Mouse (Mus musculus): Measurements from ENCODE around the gene Sh3bgrl. TPM values are rescaled to one million over a fixed set of nuclear protein-coding genes. Genes with fewer than 3 reads are reported as not detected.

Sh3bgrl gene
- polyA plus RNA-seq, 1 experiment from 2014 or later: 213 TPM

DNA sequence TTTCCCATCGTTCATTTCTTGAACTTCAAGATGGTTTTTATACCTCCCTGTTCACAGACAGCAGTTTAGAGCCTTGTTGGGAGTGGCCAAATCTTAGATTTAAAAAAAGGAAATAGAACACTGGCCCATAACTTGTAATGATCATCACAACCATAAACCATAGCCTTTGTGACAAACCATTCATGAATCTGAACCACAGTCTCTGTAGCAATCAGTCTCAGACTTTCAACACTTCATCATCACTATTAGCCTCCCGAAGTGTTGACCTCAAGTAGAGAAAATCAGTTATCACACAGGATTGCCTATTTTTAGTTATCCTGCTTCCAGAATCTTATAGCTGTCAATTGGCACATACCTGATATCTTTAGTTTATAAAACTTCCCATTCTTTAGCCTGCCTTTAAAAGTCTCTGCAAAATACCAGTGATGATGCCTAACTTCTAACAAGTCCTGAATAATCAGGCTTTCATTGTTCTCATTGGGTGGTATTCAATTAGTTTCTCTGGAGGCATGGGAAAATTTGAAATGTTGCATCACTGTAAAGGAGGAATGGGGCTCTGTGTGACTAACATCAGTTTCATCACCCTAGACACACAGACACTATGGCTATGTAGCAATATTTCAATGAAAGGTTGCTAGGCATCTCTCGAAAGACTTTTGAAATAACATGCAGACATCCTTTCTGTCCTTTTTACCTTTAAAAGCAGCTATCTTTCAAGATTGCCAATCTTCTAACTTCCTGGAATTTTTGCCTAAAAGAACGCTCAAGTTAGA is 89.7 kb downstream of the Sh3bgrl start:
- DNase-seq (no peak), ATAC-seq (ENCODE audit: insufficient read depth) (no peak)
- TF ChIP-seq CTCF (IDR thresholded peaks at IDR 0.05; ENCODE audit: low read depth): no peak
- Histone ChIP-seq H3K27me3 (ENCODE audit: insufficient read depth, low read length) (no peaks in the 10 kb centered on the region), H3K36me3 (ENCODE audit: insufficient read depth) (no peaks in the 10 kb centered on the region), H3K9me3 (ENCODE audit: low read depth, low read length) (no peaks in the 10 kb centered on the region), H3K4me1 (ENCODE audit: insufficient read depth) (no peaks in the 10 kb centered on the region), H3K27ac (ENCODE audit: low read depth) (no peak overlapping the region), H3K4me2 (no peak overlapping the region), H3K9ac (no peak overlapping the region), H3K4me3 (ENCODE audit: low read depth, low read length) (no peak overlapping the region)
- WGBS: 75% methylated on average over 4 of the region's 4 CpGs

DNA sequence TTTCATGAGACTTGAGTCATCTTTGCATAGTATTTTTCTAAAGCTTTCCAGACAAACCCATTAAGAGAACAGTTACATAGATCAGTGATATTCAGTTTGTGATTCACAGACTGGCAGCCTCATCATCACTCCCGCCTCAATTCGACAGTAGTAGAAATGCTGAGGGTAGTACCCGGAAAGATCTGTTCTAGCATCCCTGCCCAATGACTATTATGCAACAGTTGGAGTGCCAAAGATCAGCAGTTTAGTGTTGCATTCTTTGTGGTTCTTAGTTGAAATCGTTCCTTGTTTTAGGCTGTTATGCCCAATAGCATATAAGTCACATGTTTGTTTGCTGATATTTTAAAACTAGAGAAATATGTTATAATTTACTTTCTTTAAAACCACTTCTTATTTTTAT is 94.4 kb downstream of the Sh3bgrl start:
- no peaks in the 10 kb centered on the region for H3K4me1 ChIP-seq (ENCODE audit: insufficient read depth)
- no peak for TF ChIP-seq CTCF (IDR thresholded peaks at IDR 0.05; ENCODE audit: low read depth)
- no peak overlapping the region for H3K4me2 ChIP-seq
- ATAC-seq (ENCODE audit: insufficient read depth): no peak
- no peak overlapping the region for H3K4me3 ChIP-seq (ENCODE audit: low read depth, low read length)
- 84% methylated on average over 4 of the region's 4 CpGs for WGBS
- no peaks in the 10 kb centered on the region for H3K36me3 ChIP-seq (ENCODE audit: insufficient read depth)
- no peak for DNase-seq
- H3K27ac ChIP-seq (ENCODE audit: low read depth): no peak overlapping the region
- no peaks in the 10 kb centered on the region for H3K27me3 ChIP-seq (ENCODE audit: insufficient read depth, low read length)
- H3K9ac ChIP-seq: no peak overlapping the region
- H3K9me3 ChIP-seq (ENCODE audit: low read depth, low read length): no peaks in the 10 kb centered on the region

GRCm38 (mm10) chrX:109190969-109191368 is 95.8 kb downstream of the Sh3bgrl start:
- DNase-seq (peak; percentile 14), ATAC-seq (ENCODE audit: insufficient read depth) (peak; percentile 62; the same call in 1 of the 2 replicates)
- H3K9me3 ChIP-seq (ENCODE audit: low read depth, low read length): no peaks in the 10 kb centered on the region
- H3K36me3 ChIP-seq (ENCODE audit: insufficient read depth): no peaks in the 10 kb centered on the region
- H3K4me3 ChIP-seq (ENCODE audit: low read depth, low read length): no peak overlapping the region
- H3K9ac ChIP-seq: no peak overlapping the region
- H3K4me2 ChIP-seq: no peak overlapping the region
- H3K27ac ChIP-seq (ENCODE audit: low read depth): peak overlapping the region; percentile 13; the same call in 1 of the 2 replicates
- TF ChIP-seq CTCF (IDR thresholded peaks at IDR 0.05; ENCODE audit: low read depth): no peak
- H3K4me1 ChIP-seq (ENCODE audit: insufficient read depth): no peaks in the 10 kb centered on the region
- WGBS: 55% methylated on average over 4 of the region's 4 CpGs
- no peaks in the 10 kb centered on the region for H3K27me3 ChIP-seq (ENCODE audit: insufficient read depth, low read length)

DNA sequence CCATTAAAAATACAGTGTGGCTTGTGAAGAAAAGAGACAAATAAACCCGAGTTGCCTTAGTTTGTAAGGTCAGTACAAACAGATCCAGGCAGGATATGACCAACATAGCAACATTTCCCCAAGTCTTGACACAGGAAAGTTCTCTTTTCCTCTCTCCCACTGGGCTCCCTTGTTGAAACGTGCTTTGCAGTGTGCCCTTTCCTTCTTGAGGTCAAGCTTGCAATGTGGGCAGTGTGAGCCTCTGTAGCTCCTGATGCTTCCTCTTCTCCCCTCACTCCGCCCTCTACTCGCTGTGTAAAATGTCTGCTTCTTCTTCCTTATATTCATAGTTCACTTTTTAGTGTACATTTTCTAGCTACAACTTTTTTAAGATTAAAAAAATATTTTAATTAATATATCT is 96.3 kb downstream of the Sh3bgrl start:
- H3K9ac ChIP-seq: no peak overlapping the region
- H3K4me3 ChIP-seq (ENCODE audit: low read depth, low read length): no peak overlapping the region
- 50% methylated on average over 4 of the region's 4 CpGs for WGBS
- H3K4me1 ChIP-seq (ENCODE audit: insufficient read depth): no peaks in the 10 kb centered on the region
- no peak overlapping the region for H3K4me2 ChIP-seq
- peak; percentile 22 for DNase-seq
- TF ChIP-seq CTCF (IDR thresholded peaks at IDR 0.05; ENCODE audit: low read depth): no peak
- H3K27me3 ChIP-seq (ENCODE audit: insufficient read depth, low read length): no peaks in the 10 kb centered on the region
- H3K27ac ChIP-seq (ENCODE audit: low read depth): peak overlapping the region; percentile 13; the same call in 1 of the 2 replicates
- ATAC-seq (ENCODE audit: insufficient read depth): peak; percentile 65; the same call in 1 of the 2 replicates
- no peaks in the 10 kb centered on the region for H3K36me3 ChIP-seq (ENCODE audit: insufficient read depth)
- H3K9me3 ChIP-seq (ENCODE audit: low read depth, low read length): no peaks in the 10 kb centered on the region

- H3K27me3 ChIP-seq (ENCODE audit: insufficient read depth, low read length): no peaks in the 10 kb centered on the region
- H3K4me3 ChIP-seq (ENCODE audit: low read depth, low read length): no peak within 1 kb of the TSS
- no peak within 1 kb of the TSS for H3K27ac ChIP-seq (ENCODE audit: low read depth)
- H3K4me1 ChIP-seq (ENCODE audit: insufficient read depth): no peaks in the 10 kb centered on the region
- no peak for ATAC-seq (ENCODE audit: insufficient read depth)
- no peak within 1 kb of the TSS for H3K4me2 ChIP-seq
- no peak for DNase-seq
- H3K9ac ChIP-seq: no peak within 1 kb of the TSS
- H3K9me3 ChIP-seq (ENCODE audit: low read depth, low read length): no peaks in the 10 kb centered on the region
- 78% methylated on average over 4 of the region's 4 CpGs for WGBS
- no peaks in the 10 kb centered on the region for H3K36me3 ChIP-seq (ENCODE audit: insufficient read depth)
- TF ChIP-seq CTCF (IDR thresholded peaks at IDR 0.05; ENCODE audit: low read depth): no peak
Measured at GRCm38 (mm10) chrX:109196468-109196867, 101.3 kb downstream of the Sh3bgrl start, which contains the start of gene Gm6377. Gm6377 (plus strand) TSS chrX:109196756.

DNA sequence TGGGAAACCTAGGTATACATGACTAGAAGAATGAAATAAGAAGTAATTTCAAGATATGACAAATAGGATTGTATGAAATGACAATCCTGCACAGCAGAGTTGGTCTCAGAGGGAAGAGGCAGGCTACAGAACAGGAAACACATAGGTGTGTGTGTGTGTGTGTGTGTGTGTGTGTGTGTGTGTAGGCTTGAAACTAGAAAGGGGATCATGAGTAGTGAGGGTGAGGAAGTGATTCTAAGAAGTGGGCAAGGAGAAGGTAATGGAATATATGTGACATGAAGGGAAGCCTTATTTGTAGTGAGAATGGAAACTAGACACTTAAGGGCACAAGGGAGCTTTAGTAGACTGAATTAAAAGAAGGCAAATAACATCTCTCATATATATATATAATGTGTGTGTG is 112.7 kb downstream of the Sh3bgrl start:
- no peaks in the 10 kb centered on the region for H3K4me1 ChIP-seq (ENCODE audit: insufficient read depth)
- TF ChIP-seq CTCF (IDR thresholded peaks at IDR 0.05; ENCODE audit: low read depth): no peak
- ATAC-seq (ENCODE audit: insufficient read depth): no peak
- H3K36me3 ChIP-seq (ENCODE audit: insufficient read depth): no peaks in the 10 kb centered on the region
- H3K27me3 ChIP-seq (ENCODE audit: insufficient read depth, low read length): no peaks in the 10 kb centered on the region
- no peak overlapping the region for H3K27ac ChIP-seq (ENCODE audit: low read depth)
- H3K4me2 ChIP-seq: no peak overlapping the region
- DNase-seq: no peak
- H3K4me3 ChIP-seq (ENCODE audit: low read depth, low read length): no peak overlapping the region
- H3K9ac ChIP-seq: no peak overlapping the region
- no peaks in the 10 kb centered on the region for H3K9me3 ChIP-seq (ENCODE audit: low read depth, low read length)

DNA sequence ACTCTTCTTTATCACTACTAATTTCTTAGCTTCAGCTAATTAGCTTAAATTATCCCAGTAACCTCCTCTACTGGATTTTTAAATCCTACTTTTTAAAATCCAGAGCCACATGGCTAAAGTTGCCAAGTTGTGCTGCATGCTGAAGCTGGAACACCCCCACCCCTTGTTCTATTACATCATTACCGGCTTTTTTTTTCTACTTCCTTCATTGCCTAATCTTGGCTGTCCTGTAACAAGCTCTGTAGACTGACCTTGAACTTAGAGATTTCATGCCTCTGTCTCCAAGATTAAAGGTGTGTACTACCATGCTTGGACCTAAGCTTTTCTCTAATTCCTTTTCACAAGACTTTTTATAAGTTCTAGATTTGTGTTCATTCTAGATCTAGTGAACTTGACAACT is 133.6 kb downstream of the Sh3bgrl start:
- H3K9me3 ChIP-seq (ENCODE audit: low read depth, low read length): no peaks in the 10 kb centered on the region
- WGBS: 85% methylated on average over 1 of the region's 1 CpGs

More for the DNA sequence above, 133.6 kb downstream of the Sh3bgrl start:
- Histone ChIP-seq H3K4me2 (no peak overlapping the region), H3K36me3 (ENCODE audit: insufficient read depth) (no peaks in the 10 kb centered on the region), H3K27me3 (ENCODE audit: insufficient read depth, low read length) (no peaks in the 10 kb centered on the region), H3K27ac (ENCODE audit: low read depth) (no peak overlapping the region), H3K4me3 (ENCODE audit: low read depth, low read length) (no peak overlapping the region), H3K9ac (no peak overlapping the region), H3K4me1 (ENCODE audit: insufficient read depth) (no peaks in the 10 kb centered on the region)
- DNase-seq: no peak
- no peak for ATAC-seq (ENCODE audit: insufficient read depth)
- TF ChIP-seq CTCF (IDR thresholded peaks at IDR 0.05; ENCODE audit: low read depth): no peak
